Mouse (Mus musculus) forebrain, embryonic 16.5 days (tissue): ENCODE data around the gene Hoxa6. TPM values are rescaled to one million over a fixed set of nuclear protein-coding genes. Genes with fewer than 3 reads are reported as not detected.
A peak's percentile ranks its signal among the peaks of the same experiment; 100 is the strongest.

Experiments
- ATAC-seq: fragments of 200-750 bp; cut with Nextera tagmentation; 2 replicates; pipeline ENCODE4 v1.8.0; 2017; ENCODE audit warnings: mild to moderate bottlenecking, moderate library complexity
- H3K27ac ChIP-seq: fragments of 300-500 bp; sonication (generic); 2 replicates; pipeline ENCODE4 v1.5.1; 2014; ENCODE audit warnings: low read length, control low read depth
- H3K27me3 ChIP-seq: fragments of 300-500 bp; sonication (generic); replicated peaks from 2 replicates; pipeline ENCODE4 v1.6.1; 2014; ENCODE audit warnings: low read length; ENCODE audit not compliant: control insufficient read depth, insufficient read depth
- H3K36me3 ChIP-seq: fragments of 300-500 bp; sonication (generic); 2 replicates; pipeline ENCODE4 v1.6.1; 2014; ENCODE audit not compliant: control insufficient read depth, insufficient read depth
- H3K4me1 ChIP-seq: fragments of 300-500 bp; sonication (generic); replicated peaks from 2 replicates; pipeline ENCODE4 v1.6.1; 2014; ENCODE audit warnings: low read length; ENCODE audit not compliant: control insufficient read depth, insufficient read depth
- H3K4me2 ChIP-seq: fragments of 300-500 bp; sonication (generic); 2 replicates; pipeline ENCODE4 v1.6.1; 2014; ENCODE audit warnings: mild to moderate bottlenecking, low read length, control low read depth
- H3K4me3 ChIP-seq: fragments of 300-500 bp; sonication (generic); replicated peaks from 2 replicates; pipeline ENCODE4 v1.5.1; 2014; ENCODE audit warnings: mild to moderate bottlenecking, low read length, control low read depth
- H3K9ac ChIP-seq: fragments of 300-500 bp; sonication (generic); replicated peaks from 2 replicates; pipeline ENCODE4 v1.6.1; 2014; ENCODE audit warnings: low read depth, low read length, control low read depth
- H3K9me3 ChIP-seq: fragments of 300-500 bp; sonication (generic); 2 replicates; pipeline ENCODE4 v1.6.1; 2016; ENCODE audit warnings: low read length; ENCODE audit not compliant: control insufficient read depth
- WGBS: fragments of 180-500 bp; shearing (Covaris S2); extraction: QIAGEN DNeasy Blood & Tissue Kit; methylation state at CpG from one replicate; pipeline ENCODE4 v1.1.7; 2014; 5-methylcytosine and 5-hydroxymethylcytosine counted together
- polyA plus RNA-seq: library from polyadenylated mRNA; unstranded; fragments of >200 nt; fragmentation: Nextera tagmentation; extraction: Ambion mirVana; gene quantifications from 2 replicates; pipeline ENCODE4 v1.2.1, GENCODE M21; 2015

The Hoxa6 gene
- polyA plus RNA-seq, 1 experiment from 2014 or later: not detected

- Histone ChIP-seq H3K9ac (no peak overlapping the region), H3K4me3 (no peak overlapping the region)
- WGBS: 14% methylated on average over 13 of the region's 13 CpGs
These were observed 14.2 kb upstream of the Hoxa6 start for GRCm38 (mm10) chr6:52222729-52223128.

GRCm38 (mm10) chr6:52221993-52222685 is 13.6 kb upstream of the Hoxa6 start:
- peaks cover 13% of the 10 kb centered on the region for H3K4me1 ChIP-seq

More at GRCm38 (mm10) chr6:52222729-52223128, 14.2 kb upstream of the Hoxa6 start:
- Histone ChIP-seq H3K36me3 (no peaks in the 10 kb centered on the region), H3K4me2 (no peak overlapping the region), H3K27ac (no peak overlapping the region), H3K4me1 (peaks cover 9% of the 10 kb centered on the region), H3K9me3 (no peaks in the 10 kb centered on the region), H3K27me3 (peaks cover 95% of the 10 kb centered on the region)
- ATAC-seq: no peak

DNA sequence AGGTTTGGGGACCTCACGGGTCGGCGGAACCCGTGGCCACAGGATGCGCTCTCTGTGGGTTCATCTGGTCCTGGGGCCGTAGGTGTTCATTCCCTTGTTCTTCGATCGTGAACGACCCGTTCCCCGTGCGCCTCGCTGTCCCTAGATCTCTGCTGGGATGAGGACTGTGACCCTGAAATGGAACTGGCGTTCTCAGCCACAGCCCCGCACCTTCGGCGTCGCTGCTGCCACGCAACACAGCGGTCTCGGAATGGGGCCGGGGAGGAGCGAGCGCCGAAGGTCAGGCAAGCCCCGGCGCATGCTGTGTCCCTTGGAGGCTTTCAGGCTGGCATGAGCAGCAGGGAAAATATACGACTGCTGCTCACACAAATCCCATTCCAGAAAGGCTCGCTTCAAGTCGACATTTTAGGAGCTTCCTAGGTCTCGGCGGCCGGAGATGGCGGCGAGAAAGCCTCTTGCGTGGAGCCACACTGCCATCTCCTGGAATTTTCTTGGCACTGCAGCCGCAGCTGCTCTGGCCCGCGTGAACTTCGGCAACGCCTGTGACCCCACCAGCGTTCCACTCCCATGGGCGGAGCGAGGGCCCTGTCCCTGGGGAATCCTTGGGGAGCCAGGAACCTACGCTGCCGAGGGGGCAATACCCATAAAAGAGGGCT is 12.9 kb upstream of the Hoxa6 start, which contains the start of gene Hoxa7:
Gene Hoxa7 (minus strand): TSS at position 518 of the 656 bp plus-strand sequence.
- peak within 1 kb of the TSS; percentile 95 for H3K4me2 ChIP-seq
- H3K9ac ChIP-seq: peak within 1 kb of the TSS; percentile 52
- peaks cover 17% of the 10 kb centered on the region for H3K4me1 ChIP-seq
- peak; percentile 71 for ATAC-seq
- WGBS: 1% methylated on average over 46 of the region's 46 CpGs
- no peaks in the 10 kb centered on the region for H3K36me3 ChIP-seq
- no peaks in the 10 kb centered on the region for H3K9me3 ChIP-seq
- peaks cover 93% of the 10 kb centered on the region for H3K27me3 ChIP-seq
- H3K27ac ChIP-seq: no peak within 1 kb of the TSS
- peak within 1 kb of the TSS; percentile 51 for H3K4me3 ChIP-seq

More at GRCm38 (mm10) chr6:52221993-52222685, 13.6 kb upstream of the Hoxa6 start:
- H3K27ac ChIP-seq: no peak overlapping the region
- H3K36me3 ChIP-seq: no peaks in the 10 kb centered on the region
- H3K4me2 ChIP-seq: peak overlapping the region; percentile 95
- no peak overlapping the region for H3K9ac ChIP-seq
- 6% methylated on average over 21 of the region's 21 CpGs for WGBS
- H3K9me3 ChIP-seq: no peaks in the 10 kb centered on the region
- peak overlapping the region; percentile 51 for H3K4me3 ChIP-seq
- H3K27me3 ChIP-seq: peaks cover 95% of the 10 kb centered on the region
- ATAC-seq: peak; percentile 24; the same call in 1 of the 2 replicates

- no peak overlapping the region for H3K9ac ChIP-seq
- no peak for ATAC-seq
- H3K4me3 ChIP-seq: peak overlapping the region; percentile 51; the same call in 1 of the 2 replicates
- WGBS: 5% methylated on average over 12 of the region's 12 CpGs
- no peaks in the 10 kb centered on the region for H3K36me3 ChIP-seq
- peak overlapping the region; percentile 95 for H3K4me2 ChIP-seq
- peaks cover 93% of the 10 kb centered on the region for H3K27me3 ChIP-seq
- no peak overlapping the region for H3K27ac ChIP-seq
- H3K9me3 ChIP-seq: no peaks in the 10 kb centered on the region
- H3K4me1 ChIP-seq: peaks cover 17% of the 10 kb centered on the region
These were observed 12.4 kb upstream of the Hoxa6 start for GRCm38 (mm10) chr6:52220865-52221310.

DNA sequence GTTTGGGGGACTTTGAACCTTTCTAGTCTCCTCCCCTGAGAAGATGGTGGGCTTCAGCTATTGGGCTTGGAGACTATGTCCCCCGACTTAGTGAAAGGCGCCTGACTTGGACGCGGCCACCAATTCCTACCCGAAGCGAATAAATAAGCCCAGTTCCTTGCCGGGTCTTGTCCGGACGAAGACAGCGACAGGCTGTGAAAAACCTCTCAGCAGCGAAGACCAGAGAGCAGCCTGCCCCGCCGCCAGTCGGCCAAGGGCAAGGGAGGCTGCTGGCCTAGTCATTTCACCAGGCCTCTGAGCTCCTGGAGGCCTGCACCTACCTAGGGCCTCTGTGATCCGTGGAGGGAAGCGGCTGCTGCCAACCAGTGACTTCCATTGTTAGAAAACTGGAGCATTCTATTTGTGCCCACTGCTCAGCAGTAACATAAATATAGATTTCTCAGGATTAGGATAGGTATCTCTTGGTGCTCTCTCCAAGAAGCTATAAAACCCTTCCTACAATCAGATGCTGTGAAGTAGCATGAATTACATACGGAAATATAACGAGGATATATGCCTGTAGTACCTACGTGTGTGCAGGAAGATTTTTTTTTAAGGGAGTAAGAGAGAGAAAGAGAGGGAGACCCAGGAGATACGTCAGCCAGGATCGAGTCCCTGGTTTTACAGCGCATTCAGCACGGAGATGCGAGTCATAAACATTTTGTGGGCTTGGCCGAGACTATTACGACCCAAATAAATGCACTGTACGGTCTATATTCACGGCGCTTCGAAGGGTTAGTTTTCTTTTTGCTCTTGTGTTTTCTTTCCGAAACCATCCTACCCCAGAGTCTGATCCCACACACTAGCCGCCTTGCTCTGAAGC is 11.7 kb upstream of the Hoxa6 start:
- ATAC-seq: no peak
- H3K27ac ChIP-seq: no peak overlapping the region
- no peak overlapping the region for H3K9ac ChIP-seq
- H3K4me3 ChIP-seq: no peak overlapping the region
- 10% methylated on average over 32 of the region's 32 CpGs for WGBS
- peaks cover 93% of the 10 kb centered on the region for H3K27me3 ChIP-seq
- H3K9me3 ChIP-seq: no peaks in the 10 kb centered on the region
- H3K4me2 ChIP-seq: no peak overlapping the region
- H3K4me1 ChIP-seq: peaks cover 17% of the 10 kb centered on the region
- no peaks in the 10 kb centered on the region for H3K36me3 ChIP-seq

DNA sequence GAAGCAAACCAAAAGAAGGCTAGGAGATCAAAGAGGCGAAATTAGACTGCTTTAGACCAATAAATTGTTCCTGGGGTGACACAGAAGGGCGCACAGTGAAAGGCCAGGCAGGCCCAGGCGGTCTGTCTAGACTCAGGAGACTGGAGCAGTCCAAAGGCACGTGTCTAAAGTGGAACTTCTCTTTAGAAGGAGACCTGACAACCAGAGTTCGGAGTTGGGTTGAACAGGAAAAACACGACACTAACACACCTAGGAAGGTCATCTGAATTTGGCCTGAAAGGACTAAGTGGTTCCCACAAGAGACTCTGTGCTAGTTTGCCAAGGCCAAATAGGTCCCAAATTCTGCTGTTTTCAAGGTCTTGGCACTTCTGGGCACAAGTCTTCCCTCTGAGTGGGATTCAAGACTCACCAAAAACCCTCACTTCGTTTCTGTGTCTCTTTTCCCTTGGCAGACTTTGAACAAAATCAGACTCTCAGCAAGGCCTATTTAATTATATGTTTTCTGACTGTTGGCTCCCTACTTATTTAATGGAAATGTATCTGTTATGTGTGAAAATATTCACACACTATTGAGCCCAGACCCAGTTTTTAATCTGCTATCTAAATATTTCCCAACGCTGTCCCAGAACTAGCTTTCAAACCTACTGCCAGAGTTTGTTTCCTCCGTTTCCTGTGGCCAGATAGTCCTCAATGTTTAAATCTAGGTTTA is 10.9 kb upstream of the Hoxa6 start:
- no peak overlapping the region for H3K4me2 ChIP-seq
- H3K27ac ChIP-seq: no peak overlapping the region
- H3K27me3 ChIP-seq: peaks cover 93% of the 10 kb centered on the region
- peaks cover 17% of the 10 kb centered on the region for H3K4me1 ChIP-seq
- H3K4me3 ChIP-seq: no peak overlapping the region
- H3K9ac ChIP-seq: no peak overlapping the region
- no peaks in the 10 kb centered on the region for H3K36me3 ChIP-seq
- WGBS: 17% methylated on average over 9 of the region's 9 CpGs
- H3K9me3 ChIP-seq: no peaks in the 10 kb centered on the region
- ATAC-seq: no peak

- H3K4me1 ChIP-seq: peaks cover 17% of the 10 kb centered on the region
- H3K36me3 ChIP-seq: no peaks in the 10 kb centered on the region
- H3K9me3 ChIP-seq: no peaks in the 10 kb centered on the region
- WGBS: 6% methylated on average over 14 of the region's 14 CpGs
- no peak overlapping the region for H3K9ac ChIP-seq
- no peak overlapping the region for H3K4me2 ChIP-seq
- no peak overlapping the region for H3K4me3 ChIP-seq
- ATAC-seq: no peak
- no peak overlapping the region for H3K27ac ChIP-seq
- peaks cover 94% of the 10 kb centered on the region for H3K27me3 ChIP-seq
These were observed 10.2 kb upstream of the Hoxa6 start for GRCm38 (mm10) chr6:52218643-52219215.

DNA sequence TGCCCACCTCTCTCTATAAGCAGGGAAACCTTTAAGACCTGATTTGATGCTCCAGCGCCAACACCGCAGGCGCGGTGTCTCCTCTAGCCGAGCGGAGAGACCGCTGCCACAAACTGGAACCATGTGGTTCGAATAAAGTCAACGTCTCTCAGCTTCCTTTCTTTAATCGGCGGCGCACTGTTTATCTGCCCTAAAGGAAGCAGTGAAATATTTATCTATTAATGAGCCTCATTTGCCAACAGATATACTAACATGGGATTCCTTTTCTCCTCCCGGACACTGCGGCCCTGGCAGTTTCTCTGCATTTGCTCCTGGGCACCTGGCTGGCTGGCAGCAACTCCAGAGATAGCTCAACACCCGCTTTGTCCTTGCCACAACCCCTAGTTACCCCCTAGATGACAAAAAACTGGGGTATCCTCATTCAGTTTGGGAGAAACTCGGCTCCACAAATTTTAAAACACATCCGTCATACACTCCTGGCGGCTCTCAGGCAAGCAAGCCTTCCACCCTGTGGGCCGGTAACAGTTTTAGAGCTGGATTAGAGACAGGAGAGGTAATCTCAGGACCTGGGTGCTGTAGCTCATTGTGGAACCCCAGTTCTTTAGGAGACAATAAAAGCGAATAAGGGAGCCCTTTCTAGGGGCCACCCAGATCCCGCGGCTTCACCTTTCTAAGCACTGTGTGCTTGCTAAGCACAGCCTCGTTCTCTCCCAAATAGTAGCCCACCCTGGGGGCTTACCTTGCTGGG is 9.5 kb upstream of the Hoxa6 start:
- WGBS: 4% methylated on average over 23 of the region's 23 CpGs
- H3K27me3 ChIP-seq: peaks cover 94% of the 10 kb centered on the region
- H3K9ac ChIP-seq: no peak overlapping the region
- H3K9me3 ChIP-seq: no peaks in the 10 kb centered on the region
- no peak overlapping the region for H3K4me2 ChIP-seq
- no peak for ATAC-seq
- H3K4me1 ChIP-seq: peaks cover 17% of the 10 kb centered on the region
- no peak overlapping the region for H3K4me3 ChIP-seq
- no peak overlapping the region for H3K27ac ChIP-seq
- no peaks in the 10 kb centered on the region for H3K36me3 ChIP-seq
